Mouse (Mus musculus): ENCODE data around the gene Slc46a2. TPM values are rescaled to one million over a fixed set of nuclear protein-coding genes. Genes with fewer than 3 reads are reported as not detected.

The Slc46a2 gene
- polyA plus RNA-seq, 1 experiment, result not detected

DNA sequence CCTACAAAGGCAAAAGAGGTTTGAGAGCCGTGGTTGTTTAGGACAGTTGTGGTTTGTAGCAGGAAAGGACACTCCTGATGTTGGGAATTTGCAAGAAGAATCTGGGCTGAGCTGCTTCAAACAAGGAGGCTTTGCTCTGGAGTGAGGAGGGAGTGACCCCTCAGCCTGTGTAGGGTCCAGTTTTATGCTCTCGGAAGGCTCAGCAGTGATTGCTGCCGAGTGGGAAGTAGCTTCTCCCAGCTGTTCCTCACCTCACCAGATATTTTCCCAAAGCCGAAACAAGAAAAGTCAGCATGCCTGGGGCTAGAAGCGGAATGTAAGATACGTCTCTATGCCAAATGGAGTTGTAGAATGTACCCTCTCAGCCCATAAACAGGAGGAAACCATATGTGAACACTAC is 13.0 kb downstream of the Slc46a2 start:
- TF ChIP-seq CTCF (IDR thresholded peaks at IDR 0.05; ENCODE audit: extremely low read depth, insufficient read length, insufficient replicate concordance, low read depth, low read length), result no peak
- no peak for TF ChIP-seq POLR2A (IDR thresholded peaks at IDR 0.05; ENCODE audit: low read depth, low read length)
- H3K27ac ChIP-seq (ENCODE audit: insufficient read depth, low read depth, low read length), result no peak overlapping the region
- H3K4me3 ChIP-seq (ENCODE audit: low read depth, low read length), result no peak overlapping the region
- WGBS, result 92% methylated on average over 6 of the region's 6 CpGs
- 0 out of 2 replicates have a peak, but pooled peaks cover 1% of the 10 kb centered on the region for H3K36me3 ChIP-seq (ENCODE audit: control insufficient read depth, insufficient read depth, low read length)
- H3K27me3 ChIP-seq (ENCODE audit: control insufficient read depth, insufficient read depth, low read length), result no peaks in the 10 kb centered on the region
- H3K4me1 ChIP-seq (ENCODE audit: control insufficient read depth, insufficient read depth, insufficient read length, low read length), result no peaks in the 10 kb centered on the region

GRCm38 (mm10) chr4:59898521-59898919 is 16.3 kb downstream of the Slc46a2 start:
- Histone ChIP-seq H3K4me1 (ENCODE audit: control insufficient read depth, insufficient read depth, insufficient read length, low read length) (no peaks in the 10 kb centered on the region), H3K27me3 (ENCODE audit: control insufficient read depth, insufficient read depth, low read length) (no peaks in the 10 kb centered on the region), H3K4me3 (ENCODE audit: low read depth, low read length) (no peak overlapping the region), H3K27ac (ENCODE audit: insufficient read depth, low read depth, low read length) (no peak overlapping the region), H3K36me3 (ENCODE audit: control insufficient read depth, insufficient read depth, low read length) (0 out of 2 replicates have a peak, but pooled peaks cover 1% of the 10 kb centered on the region)
- WGBS, result 80% methylated on average over 9 of the region's 9 CpGs
- no peak for TF ChIP-seq POLR2A (IDR thresholded peaks at IDR 0.05; ENCODE audit: low read depth, low read length)
- TF ChIP-seq CTCF (IDR thresholded peaks at IDR 0.05; ENCODE audit: extremely low read depth, insufficient read length, insufficient replicate concordance, low read depth, low read length), result no peak

DNA sequence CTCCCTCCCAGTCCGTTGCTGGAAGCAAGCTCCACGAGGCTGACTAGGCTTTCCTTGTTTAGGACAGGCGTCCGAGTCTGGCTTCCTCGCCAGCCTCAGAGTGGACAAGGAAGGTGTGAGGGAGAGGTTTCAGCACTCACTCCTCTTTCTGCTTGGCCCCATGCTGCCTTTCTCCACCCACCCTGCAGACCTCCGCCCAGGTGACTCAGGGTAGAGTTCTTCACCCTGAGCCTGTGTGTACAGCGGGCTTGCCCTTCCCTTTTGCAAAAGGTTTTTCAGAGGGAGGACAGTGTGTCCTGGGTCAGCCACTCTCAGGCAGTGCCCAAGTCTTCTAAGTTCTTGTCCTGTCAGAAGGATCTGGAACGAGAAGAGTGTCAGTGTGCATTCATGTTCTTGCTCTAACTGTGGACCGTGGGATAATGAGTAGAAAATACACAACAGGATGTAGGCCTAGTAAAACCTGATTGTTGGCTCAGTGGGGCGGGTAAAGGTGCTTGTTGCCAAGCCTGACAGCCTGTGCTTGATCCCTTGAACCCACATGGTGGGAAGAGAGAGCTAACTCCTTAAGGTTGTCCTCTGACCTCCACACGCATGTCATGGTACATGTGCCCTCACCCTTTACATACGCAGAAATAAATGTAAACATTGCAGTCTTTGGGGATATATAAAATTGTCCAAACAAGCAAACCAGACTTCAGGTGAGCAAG is 16.9 kb downstream of the Slc46a2 start:
- H3K27me3 ChIP-seq (ENCODE audit: control insufficient read depth, insufficient read depth, low read length), result no peaks in the 10 kb centered on the region
- H3K27ac ChIP-seq (ENCODE audit: insufficient read depth, low read depth, low read length), result no peak overlapping the region
- 0 out of 2 replicates have a peak, but pooled peaks cover 1% of the 10 kb centered on the region for H3K36me3 ChIP-seq (ENCODE audit: control insufficient read depth, insufficient read depth, low read length)
- 77% methylated on average over 12 of the region's 12 CpGs for WGBS
- no peaks in the 10 kb centered on the region for H3K4me1 ChIP-seq (ENCODE audit: control insufficient read depth, insufficient read depth, insufficient read length, low read length)
- no peak overlapping the region for H3K4me3 ChIP-seq (ENCODE audit: low read depth, low read length)
- TF ChIP-seq POLR2A (IDR thresholded peaks at IDR 0.05; ENCODE audit: low read depth, low read length) (no peak), CTCF (IDR thresholded peaks at IDR 0.05; ENCODE audit: extremely low read depth, insufficient read length, insufficient replicate concordance, low read depth, low read length) (no peak)

DNA sequence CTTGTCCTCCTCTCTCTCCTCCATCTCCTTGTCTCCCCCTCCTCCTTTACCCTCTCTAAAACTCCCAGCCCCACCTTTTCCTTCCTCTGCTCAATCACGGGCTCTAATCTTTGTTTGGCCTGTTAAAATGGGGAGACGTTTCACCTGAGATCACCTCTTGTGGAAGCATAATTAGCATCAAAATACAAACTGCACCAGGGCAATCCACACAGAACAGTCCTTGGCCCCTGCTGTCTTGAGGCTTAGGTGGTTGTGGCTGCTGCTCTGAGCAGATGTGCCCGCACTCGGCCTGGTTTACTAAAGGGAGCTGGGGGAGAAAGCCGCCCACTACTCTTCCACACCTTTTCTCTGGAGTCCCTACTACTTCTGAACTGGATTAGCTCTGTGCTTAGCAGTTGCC is 18.9 kb downstream of the Slc46a2 start:
- TF ChIP-seq CTCF (IDR thresholded peaks at IDR 0.05; ENCODE audit: extremely low read depth, insufficient read length, insufficient replicate concordance, low read depth, low read length) (no peak), POLR2A (IDR thresholded peaks at IDR 0.05; ENCODE audit: low read depth, low read length) (no peak)
- 0 out of 2 replicates have a peak, but pooled peaks cover 1% of the 10 kb centered on the region for H3K36me3 ChIP-seq (ENCODE audit: control insufficient read depth, insufficient read depth, low read length)
- 78% methylated on average over 5 of the region's 5 CpGs for WGBS

DNA sequence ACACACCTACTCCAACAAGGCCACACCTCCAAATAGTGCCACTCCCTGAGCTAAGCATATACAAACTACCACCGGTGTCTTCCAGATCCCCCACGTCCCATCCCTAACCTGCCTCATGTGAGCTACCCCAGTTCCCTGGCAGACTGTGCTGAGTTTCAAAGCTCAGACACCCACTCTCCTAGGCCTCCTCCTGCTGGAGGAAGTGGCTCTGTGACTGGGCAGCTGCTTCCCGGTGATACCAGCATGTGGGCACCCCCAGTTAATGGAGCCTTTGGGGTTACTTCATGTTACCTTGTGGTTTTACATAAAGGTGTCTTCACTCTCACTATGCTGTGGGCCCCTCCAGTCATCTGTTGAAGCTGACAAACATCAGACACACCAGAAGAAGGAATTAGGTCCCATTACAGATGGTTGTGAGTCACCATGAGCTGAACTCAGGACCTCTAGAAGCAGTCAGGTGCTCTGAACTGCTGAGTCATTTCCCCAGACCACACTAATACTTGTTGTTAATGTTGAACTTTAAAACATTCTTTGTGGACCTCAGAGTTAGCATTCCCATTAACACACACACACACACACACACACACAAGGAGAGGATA is 19.8 kb downstream of the Slc46a2 start:
- Histone ChIP-seq H3K27ac (ENCODE audit: insufficient read depth, low read depth, low read length) (no peak overlapping the region), H3K4me1 (ENCODE audit: control insufficient read depth, insufficient read depth, insufficient read length, low read length) (no peaks in the 10 kb centered on the region), H3K27me3 (ENCODE audit: control insufficient read depth, insufficient read depth, low read length) (no peaks in the 10 kb centered on the region), H3K4me3 (ENCODE audit: low read depth, low read length) (no peak overlapping the region), H3K36me3 (ENCODE audit: control insufficient read depth, insufficient read depth, low read length) (0 out of 2 replicates have a peak, but pooled peaks cover 1% of the 10 kb centered on the region)
- WGBS, result 91% methylated on average over 3 of the region's 3 CpGs
- TF ChIP-seq POLR2A (IDR thresholded peaks at IDR 0.05; ENCODE audit: low read depth, low read length) (no peak), CTCF (IDR thresholded peaks at IDR 0.05; ENCODE audit: extremely low read depth, insufficient read length, insufficient replicate concordance, low read depth, low read length) (no peak)

More for the DNA sequence above, 18.9 kb downstream of the Slc46a2 start:
- Histone ChIP-seq H3K27me3 (ENCODE audit: control insufficient read depth, insufficient read depth, low read length) (no peaks in the 10 kb centered on the region), H3K4me1 (ENCODE audit: control insufficient read depth, insufficient read depth, insufficient read length, low read length) (no peaks in the 10 kb centered on the region), H3K4me3 (ENCODE audit: low read depth, low read length) (no peak overlapping the region), H3K27ac (ENCODE audit: insufficient read depth, low read depth, low read length) (no peak overlapping the region)

DNA sequence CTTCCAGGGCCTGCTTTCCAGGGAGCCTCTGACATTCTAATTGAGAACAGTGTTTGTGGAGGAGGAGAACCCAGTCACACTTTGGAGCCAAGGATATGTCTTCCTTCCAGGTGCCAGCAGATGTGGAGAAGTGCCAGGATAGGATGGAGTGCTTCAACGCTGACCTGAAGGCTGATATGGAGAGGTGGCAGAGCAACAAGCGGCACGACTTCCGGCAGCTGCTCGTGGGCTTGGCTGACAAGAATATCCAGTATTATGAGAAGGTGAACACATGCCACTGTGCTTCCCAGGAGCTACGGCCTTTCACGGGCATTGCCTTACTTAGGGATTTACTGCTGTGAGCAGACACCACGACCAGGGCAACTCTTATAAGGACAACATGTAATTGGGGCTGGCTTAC is 20.4 kb downstream of the Slc46a2 start:
- Histone ChIP-seq H3K4me1 (ENCODE audit: control insufficient read depth, insufficient read depth, insufficient read length, low read length) (no peaks in the 10 kb centered on the region), H3K36me3 (ENCODE audit: control insufficient read depth, insufficient read depth, low read length) (0 out of 2 replicates have a peak, but pooled peaks cover 1% of the 10 kb centered on the region), H3K27ac (ENCODE audit: insufficient read depth, low read depth, low read length) (no peak overlapping the region), H3K4me3 (ENCODE audit: low read depth, low read length) (no peak overlapping the region), H3K27me3 (ENCODE audit: control insufficient read depth, insufficient read depth, low read length) (no peaks in the 10 kb centered on the region)
- WGBS, result 86% methylated on average over 8 of the region's 8 CpGs
- TF ChIP-seq CTCF (IDR thresholded peaks at IDR 0.05; ENCODE audit: extremely low read depth, insufficient read length, insufficient replicate concordance, low read depth, low read length) (no peak), POLR2A (IDR thresholded peaks at IDR 0.05; ENCODE audit: low read depth, low read length) (no peak)

- Histone ChIP-seq H3K27me3 (ENCODE audit: control insufficient read depth, insufficient read depth, low read length) (no peaks in the 10 kb centered on the region), H3K4me1 (ENCODE audit: control insufficient read depth, insufficient read depth, insufficient read length, low read length) (no peaks in the 10 kb centered on the region), H3K4me3 (ENCODE audit: low read depth, low read length) (no peak overlapping the region), H3K36me3 (ENCODE audit: control insufficient read depth, insufficient read depth, low read length) (no peaks in the 10 kb centered on the region), H3K27ac (ENCODE audit: insufficient read depth, low read depth, low read length) (no peak overlapping the region)
- TF ChIP-seq CTCF (IDR thresholded peaks at IDR 0.05; ENCODE audit: extremely low read depth, insufficient read length, insufficient replicate concordance, low read depth, low read length) (no peak), POLR2A (IDR thresholded peaks at IDR 0.05; ENCODE audit: low read depth, low read length) (no peak)
- 90% methylated on average over 5 of the region's 5 CpGs for WGBS
These were observed 22.1 kb downstream of the Slc46a2 start for GRCm38 (mm10) chr4:59892731-59893130.

All from small intestine, adult 2 months (tissue).